Mouse (Mus musculus) forebrain, postnatal 0 days (tissue): Measurements from ENCODE around the gene Jph3. TPM values are rescaled to one million over a fixed set of nuclear protein-coding genes. Genes with fewer than 3 reads are reported as not detected.

Experiments used
- ATAC-seq: fragments of 200-750 bp; cut with Nextera tagmentation; 2 replicates; pipeline ENCODE4 v1.8.0; 2017; ENCODE audit warnings: mild to moderate bottlenecking, moderate library complexity
- DNase-seq: peaks from one replicate; pipeline ENCODE4 v3.0.0-alpha.2; 2015
- H3K27ac ChIP-seq: fragments of 300-500 bp; sonication (generic); 2 replicates; pipeline ENCODE4 v1.5.1; 2014; ENCODE audit warnings: low read depth, mild to moderate bottlenecking, antibody characterized with exemption, low read length, moderate library complexity, mixed read lengths
- H3K27me3 ChIP-seq: fragments of 300-500 bp; sonication (generic); 2 replicates; pipeline ENCODE4 v1.6.1; 2014; ENCODE audit warnings: mild to moderate bottlenecking, low read length, mixed read lengths; ENCODE audit not compliant: insufficient read depth
- H3K36me3 ChIP-seq: fragments of 300-500 bp; sonication (generic); 2 replicates; pipeline ENCODE4 v1.6.1; 2014; ENCODE audit warnings: mild to moderate bottlenecking, moderate library complexity; ENCODE audit not compliant: insufficient read depth
- H3K4me1 ChIP-seq: fragments of 300-500 bp; sonication (generic); 2 replicates; pipeline ENCODE4 v1.6.1; 2014; ENCODE audit warnings: antibody characterized with exemption; ENCODE audit not compliant: insufficient read depth
- H3K4me2 ChIP-seq: fragments of 300-500 bp; sonication (generic); 2 replicates; pipeline ENCODE4 v1.6.1; 2014; ENCODE audit warnings: low read depth, mild to moderate bottlenecking, moderate library complexity
- H3K4me3 ChIP-seq: fragments of 300-500 bp; sonication (generic); 2 replicates; pipeline ENCODE4 v1.5.1; 2014; ENCODE audit warnings: low read depth, low read length, mixed read lengths
- H3K9ac ChIP-seq: fragments of 300-500 bp; sonication (generic); 2 replicates; pipeline ENCODE4 v1.6.1; 2014; ENCODE audit warnings: mild to moderate bottlenecking
- H3K9me3 ChIP-seq: fragments of 300-500 bp; sonication (generic); 2 replicates; pipeline ENCODE4 v1.6.1; 2016; ENCODE audit warnings: low read length
- CTCF ChIP-seq: sonication (generic); IDR thresholded peaks from 2 replicates; pipeline ENCODE4 v1.5.1; 2016; ENCODE audit warnings: antibody characterized with exemption, control low read depth, low read depth
- WGBS: fragments of 180-500 bp; shearing (Covaris S2); extraction: QIAGEN DNeasy Blood & Tissue Kit; methylation state at CpG from one replicate; pipeline ENCODE4 v1.1.7; 2014; 5-methylcytosine and 5-hydroxymethylcytosine counted together
- polyA plus RNA-seq: library from polyadenylated mRNA; unstranded; fragments of >200 nt; fragmentation: Nextera tagmentation; extraction: Ambion mirVana; gene quantifications from 2 replicates; pipeline ENCODE4 v1.2.1, GENCODE M21; 2015
- total RNA-seq: library from RNA; depleted of rRNA; stranded (reverse); fragments of >200 nt; gene quantifications from 2 replicates; pipeline ENCODE4 v1.2.3, GENCODE M21; 2014

The Jph3 gene
- total and polyA plus RNA-seq, 2 experiments from 2014 or later = 65.8 to 123 TPM

- WGBS = 80% methylated on average over 7 of the region's 7 CpGs
- Histone ChIP-seq H3K4me2 (no peak overlapping the region), H3K9ac (no peak overlapping the region), H3K27ac (no peak overlapping the region), H3K9me3 (no peaks in the 10 kb centered on the region), H3K36me3 (peaks cover 37% of the 10 kb centered on the region), H3K4me1 (no peaks in the 10 kb centered on the region), H3K4me3 (no peak overlapping the region), H3K27me3 (no peaks in the 10 kb centered on the region)
- TF ChIP-seq CTCF = no peak
- DNase-seq = no peak
- no peak for ATAC-seq
These were observed 88.8 kb downstream of the Jph3 start for GRCm38 (mm10) chr8:121818226-121818625.

GRCm38 (mm10) chr8:121820840-121821239, 91.4 kb downstream of the Jph3 start:
- peaks cover 27% of the 10 kb centered on the region for H3K36me3 ChIP-seq
- H3K27ac ChIP-seq = no peak overlapping the region
- no peak overlapping the region for H3K4me3 ChIP-seq
- no peak overlapping the region for H3K4me2 ChIP-seq
- WGBS = 95% methylated on average over 6 of the region's 6 CpGs
- H3K4me1 ChIP-seq = no peaks in the 10 kb centered on the region
- no peak for DNase-seq
- H3K27me3 ChIP-seq = no peaks in the 10 kb centered on the region
- H3K9ac ChIP-seq = no peak overlapping the region
- TF ChIP-seq CTCF = no peak
- ATAC-seq = no peak
- H3K9me3 ChIP-seq = no peaks in the 10 kb centered on the region

- Histone ChIP-seq H3K27ac (no peak overlapping the region), H3K9me3 (no peaks in the 10 kb centered on the region), H3K9ac (no peak overlapping the region), H3K36me3 (peaks cover 27% of the 10 kb centered on the region), H3K4me2 (no peak overlapping the region), H3K4me1 (no peaks in the 10 kb centered on the region), H3K27me3 (no peaks in the 10 kb centered on the region), H3K4me3 (no peak overlapping the region)
- no peak for TF ChIP-seq CTCF
- no peak for ATAC-seq
- no peak for DNase-seq
- 91% methylated on average over 11 of the region's 11 CpGs for WGBS
These were observed 91.9 kb downstream of the Jph3 start for GRCm38 (mm10) chr8:121821320-121821719.

GRCm38 (mm10) chr8:121821770-121822169, 92.3 kb downstream of the Jph3 start:
- Histone ChIP-seq H3K9me3 (no peaks in the 10 kb centered on the region), H3K4me1 (no peaks in the 10 kb centered on the region), H3K36me3 (peaks cover 27% of the 10 kb centered on the region), H3K27ac (no peak overlapping the region), H3K4me2 (no peak overlapping the region), H3K4me3 (no peak overlapping the region), H3K9ac (no peak overlapping the region), H3K27me3 (no peaks in the 10 kb centered on the region)
- no peak for TF ChIP-seq CTCF
- no peak for DNase-seq
- WGBS = 86% methylated on average over 9 of the region's 9 CpGs
- no peak for ATAC-seq

- Histone ChIP-seq H3K27me3 (no peaks in the 10 kb centered on the region), H3K4me1 (peaks cover 9% of the 10 kb centered on the region), H3K36me3 (no peaks in the 10 kb centered on the region), H3K4me3 (no peak overlapping the region), H3K9me3 (no peaks in the 10 kb centered on the region), H3K27ac (no peak overlapping the region), H3K4me2 (no peak overlapping the region), H3K9ac (no peak overlapping the region)
- WGBS = 96% methylated on average over 5 of the region's 5 CpGs
- no peak for TF ChIP-seq CTCF
- no peak for ATAC-seq
- DNase-seq = no peak
These were observed 98.3 kb downstream of the Jph3 start for GRCm38 (mm10) chr8:121827726-121828125.

GRCm38 (mm10) chr8:121828376-121829023, 99.1 kb downstream of the Jph3 start:
- WGBS = 38% methylated on average over 10 of the region's 10 CpGs
- H3K9me3 ChIP-seq = no peaks in the 10 kb centered on the region
- no peak for ATAC-seq
- H3K9ac ChIP-seq = peak overlapping the region; percentile 71
- no peak for DNase-seq
- no peaks in the 10 kb centered on the region for H3K27me3 ChIP-seq
- H3K4me3 ChIP-seq = peak overlapping the region; percentile 76
- H3K27ac ChIP-seq = no peak overlapping the region
- TF ChIP-seq CTCF = no peak
- H3K4me1 ChIP-seq = peaks cover 9% of the 10 kb centered on the region
- no peaks in the 10 kb centered on the region for H3K36me3 ChIP-seq
- peak overlapping the region; percentile 87 for H3K4me2 ChIP-seq

- no peaks in the 10 kb centered on the region for H3K9me3 ChIP-seq
- H3K4me1 ChIP-seq = peaks cover 9% of the 10 kb centered on the region
- H3K36me3 ChIP-seq = no peaks in the 10 kb centered on the region
- peak within 1 kb of the TSS; percentile 71 for H3K9ac ChIP-seq
- peak within 1 kb of the TSS; percentile 87 for H3K4me2 ChIP-seq
- peak; percentile 97 for DNase-seq
- TF ChIP-seq CTCF = 0 out of 2 replicates have a peak, but pooled peaks have one; percentile 5
- 3% methylated on average over 65 of the region's 68 CpGs for WGBS
- H3K4me3 ChIP-seq = peak within 1 kb of the TSS; percentile 76
- ATAC-seq = peak; percentile 99
- peak within 1 kb of the TSS; percentile 89 for H3K27ac ChIP-seq
- H3K27me3 ChIP-seq = no peaks in the 10 kb centered on the region
These were observed 99.8 kb downstream of the Jph3 start, which contains the start of gene Klhdc4 for GRCm38 (mm10) chr8:121829048-121829776. Gene Klhdc4, minus strand, starts transcription at chr8:121829569.
